Mouse (Mus musculus) olfactory bulb, adult 2 months (tissue): ENCODE measurements at regions not wholly inside any gene's neighbourhood (a gene's known extent, or its start where the extent isn't known, plus 50 kb on each side); places are given as distances from the start of the nearest gene placed in this dataset.

Experiments
- CTCF ChIP-seq: fragments of 200-500 bp; IDR thresholded peaks from 2 replicates; pipeline ENCODE4 v1.5.1; 2012; ENCODE audit warnings: low read depth, mild to moderate bottlenecking, low read length, moderate library complexity; ENCODE audit not compliant: insufficient read depth
- POLR2A ChIP-seq: fragments of 200-500 bp; IDR thresholded peaks from 2 replicates; pipeline ENCODE4 v1.6.1; 2012; ENCODE audit warnings: mild to moderate bottlenecking, low read depth, low read length, moderate library complexity; ENCODE audit not compliant: insufficient read depth

DNA sequence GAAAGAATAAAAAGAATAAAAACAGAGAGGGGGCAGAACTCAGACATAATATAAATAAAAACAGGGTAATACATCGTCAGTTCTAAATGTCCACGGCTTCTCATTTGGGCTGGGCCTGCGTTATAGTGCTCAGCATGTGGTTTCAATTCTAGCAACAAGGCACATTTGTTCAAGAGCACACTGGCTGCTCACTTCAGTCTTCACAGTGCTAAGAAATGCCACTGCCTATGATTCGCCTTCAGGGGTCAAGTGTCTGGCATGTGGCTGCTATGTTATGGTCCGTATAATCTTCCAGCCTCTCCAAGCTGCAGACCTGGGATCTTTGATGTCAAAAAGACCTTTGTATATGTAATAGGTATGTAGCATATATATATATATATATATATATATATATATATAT, 210.8 kb upstream of the Intu start:
- no peak for TF ChIP-seq CTCF
- no peak for TF ChIP-seq POLR2A
